Mouse (Mus musculus) frontal cortex, postnatal 25 days (tissue): ENCODE data around the gene Chd8.
"Not testable (repeated sequence)": the region's sequence is repeated elsewhere in the genome, so short reads cannot be mapped to it uniquely, and the experiment has no call there.

ENCODE experiments used
- DNase-seq, 2 experiments: peaks; one replicate each; pipeline ENCODE4 v3.0.0; 2022; ENCODE audit warnings: low spot score in 2 of 2

Chd8 gene

GRCm38 (mm10) chr14:52257484-52258213 lies at the start of gene Chd8:
Gene Chd8 (minus strand): TSS chr14:52257780.
- DNase-seq, result peak; percentile 96 to 98

- DNase-seq, result no peak
Measured at GRCm38 (mm10) chr14:52306100-52306499, 48.5 kb upstream of the Chd8 start.

DNA sequence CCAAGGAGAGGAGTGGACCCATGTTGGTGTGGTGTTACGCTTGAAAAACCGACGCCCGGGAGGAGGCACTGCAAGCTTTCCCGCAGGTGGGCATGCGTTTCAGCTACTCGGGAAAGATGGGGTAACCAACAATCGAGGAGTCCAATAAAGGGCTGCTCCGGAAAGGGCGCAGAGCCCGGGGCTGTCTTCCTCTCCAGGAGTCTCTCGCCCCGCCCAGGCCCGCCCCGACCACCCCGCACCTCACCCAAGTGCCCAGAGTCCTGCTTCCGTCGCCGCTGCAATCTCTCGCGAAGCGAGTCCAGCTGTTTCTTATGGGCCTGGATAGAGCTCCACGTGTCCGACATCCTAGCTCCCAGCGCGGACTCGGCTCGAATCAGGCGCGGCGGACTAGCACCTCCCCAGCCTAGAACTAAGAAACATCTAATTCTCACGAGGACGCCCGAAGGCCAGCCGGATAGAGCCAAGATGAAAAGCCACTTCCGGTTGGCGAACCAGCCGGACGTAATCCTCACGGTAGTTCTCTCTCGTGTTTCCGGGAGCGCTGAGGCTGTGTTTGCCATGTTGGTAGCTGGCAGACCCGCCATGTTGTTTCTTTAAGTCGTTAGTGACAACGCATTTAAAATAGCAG lies 47.2 kb upstream of the Chd8 start, which contains the start of gene Mettl3:
Gene Mettl3, minus strand, starts transcription at position 485 of the 628 bp plus-strand sequence.
- DNase-seq, result peak; percentile 83 to 92

DNA sequence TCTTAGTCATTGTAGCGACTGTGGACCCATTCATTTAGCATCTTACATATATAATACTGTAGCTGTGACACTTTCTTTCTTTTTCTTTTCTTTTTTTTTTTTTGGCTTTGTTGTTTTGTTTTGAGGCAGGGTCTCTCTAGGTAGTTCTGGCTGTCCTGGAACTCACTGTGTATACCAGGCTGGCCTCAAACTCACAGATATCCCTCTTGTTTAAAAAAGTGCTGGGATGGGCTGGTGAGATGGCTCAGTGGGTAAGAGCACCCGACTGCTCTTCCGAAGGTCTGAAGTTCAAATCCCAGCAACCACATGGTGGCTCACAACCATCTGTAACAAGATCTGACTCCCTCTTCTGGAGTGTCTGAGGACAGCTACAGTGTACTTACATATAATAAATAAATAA lies 45.9 kb upstream of the Chd8 start:
- DNase-seq, result not testable (repeated sequence)

DNA sequence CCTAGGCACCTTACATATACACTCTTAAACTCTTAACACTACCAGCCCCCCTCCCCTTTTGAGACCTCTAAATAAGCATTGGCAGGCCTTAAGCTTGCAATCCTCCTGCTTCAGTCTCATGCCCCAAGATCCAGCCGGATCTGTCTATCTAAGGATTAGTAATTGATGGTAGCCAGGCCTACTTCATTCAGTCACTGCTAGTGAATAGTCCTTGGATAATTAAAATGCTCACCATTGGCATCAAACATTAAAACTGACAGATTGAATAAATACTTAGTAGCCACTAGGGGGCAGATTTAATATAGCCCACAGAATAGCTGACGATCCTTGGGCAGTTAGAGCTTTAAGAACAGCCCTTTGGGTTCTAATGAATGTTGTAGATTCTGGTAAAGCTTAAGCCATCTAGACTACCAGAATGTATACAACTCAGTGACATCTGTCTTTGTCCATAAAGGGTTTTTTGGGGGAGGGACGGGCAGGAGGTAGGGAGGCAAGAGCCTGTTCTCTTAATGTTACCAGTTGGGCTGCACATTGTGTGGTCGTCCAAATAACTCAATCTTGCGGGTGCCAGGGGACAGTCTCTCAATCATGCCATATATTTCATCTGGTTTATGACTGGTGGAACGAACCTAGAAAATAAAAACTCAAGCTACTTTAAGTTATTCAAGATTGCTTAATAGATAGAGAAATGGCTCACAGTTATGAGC lies 38.1 kb upstream of the Chd8 start:
- DNase-seq, result no peak

GRCm38 (mm10) chr14:52284191-52284590 lies 26.6 kb upstream of the Chd8 start:
- DNase-seq, result no peak

DNA sequence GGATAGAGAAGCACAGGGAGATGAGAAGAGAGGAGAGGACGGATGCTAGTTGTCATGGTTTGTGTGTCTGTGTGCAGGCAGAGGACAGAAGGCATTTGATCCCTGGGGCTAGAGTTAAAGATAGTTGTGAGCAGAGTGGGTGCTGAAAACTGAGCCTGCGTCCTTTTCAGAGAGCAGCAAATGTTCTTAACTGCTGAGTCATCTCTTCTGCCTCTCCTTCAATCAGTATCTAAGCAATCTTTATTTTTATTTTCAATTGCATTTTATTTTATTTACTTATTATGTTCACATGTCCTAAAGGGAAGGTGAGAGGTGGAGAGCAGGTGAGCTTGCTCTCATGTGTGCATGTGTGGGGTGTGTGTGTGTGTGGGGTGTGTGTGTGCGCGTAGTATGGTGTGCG lies 26.0 kb upstream of the Chd8 start:
- no peak for DNase-seq

- no peak for DNase-seq
Measured at GRCm38 (mm10) chr14:52279747-52280120, 22.2 kb upstream of the Chd8 start.

GRCm38 (mm10) chr14:52278932-52279746 lies 21.6 kb upstream of the Chd8 start, which contains the start of the genes Tox4 and Rab2b:
Gene Tox4 (plus strand): TSS chr14:52279146.
Gene Rab2b (minus strand): TSS chr14:52279545.
- DNase-seq, result peak; percentile 98 to 100

DNA sequence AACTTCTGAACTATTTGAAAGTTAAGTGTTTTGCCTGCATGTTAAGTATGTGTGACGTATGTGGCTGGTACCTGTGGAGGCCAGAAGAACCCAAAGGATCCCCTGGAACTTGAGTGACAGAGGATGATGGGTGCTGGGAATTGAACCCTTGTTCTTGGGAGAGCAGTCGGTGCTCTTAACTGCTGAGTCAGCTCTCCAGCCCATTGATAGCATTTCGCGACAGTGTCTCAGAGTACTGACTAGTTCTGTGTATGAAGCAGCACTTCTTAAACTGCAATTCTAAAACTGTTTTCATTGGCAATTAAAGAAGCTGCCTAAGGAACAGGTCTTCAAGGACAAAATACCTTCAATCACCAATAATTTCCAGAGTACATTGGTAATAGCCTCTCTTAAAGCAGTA lies 19.6 kb upstream of the Chd8 start:
- DNase-seq, result no peak

DNA sequence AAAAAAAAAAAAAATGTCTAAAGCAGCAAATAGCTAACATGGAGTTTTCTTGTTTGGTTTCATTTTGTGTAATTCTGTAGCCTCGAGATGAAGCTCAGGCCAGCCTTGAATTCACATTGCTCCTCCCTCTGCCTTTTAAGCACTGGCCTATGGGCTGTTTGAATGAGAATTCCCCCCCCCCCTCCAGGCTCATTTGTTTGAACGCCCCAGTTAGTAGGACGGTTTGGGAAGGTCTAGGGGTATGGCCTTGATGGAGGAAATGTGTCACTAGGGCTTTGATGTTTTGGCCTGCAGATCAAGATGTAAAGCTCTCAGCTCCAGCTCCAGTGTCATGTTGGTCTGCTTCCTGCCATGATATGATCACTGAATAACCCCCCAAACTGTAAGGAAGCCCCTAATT lies 15.2 kb upstream of the Chd8 start:
- no peak for DNase-seq

- no peak for DNase-seq
Measured at GRCm38 (mm10) chr14:52256311-52257175, 1.0 kb downstream of the Chd8 start.

DNA sequence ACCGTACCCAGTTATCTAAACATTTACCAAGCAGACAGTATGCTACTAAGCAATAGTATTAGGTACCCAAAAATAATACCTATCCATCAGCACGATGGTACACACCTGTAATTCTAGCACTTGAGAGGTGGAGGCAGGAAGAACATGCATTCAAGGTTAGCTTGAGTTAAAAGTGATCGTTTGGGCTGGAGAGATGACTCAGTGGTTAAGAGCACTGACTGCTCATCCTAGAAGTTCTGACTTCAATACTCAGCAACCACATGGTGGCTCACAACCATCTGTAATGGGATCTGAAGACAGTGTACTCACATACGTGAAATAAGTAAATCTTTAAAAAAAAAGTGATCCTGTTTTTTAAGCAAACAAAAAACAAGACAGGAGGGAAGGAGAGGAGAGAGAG lies 11.5 kb downstream of the Chd8 start:
- no peak for DNase-seq

DNA sequence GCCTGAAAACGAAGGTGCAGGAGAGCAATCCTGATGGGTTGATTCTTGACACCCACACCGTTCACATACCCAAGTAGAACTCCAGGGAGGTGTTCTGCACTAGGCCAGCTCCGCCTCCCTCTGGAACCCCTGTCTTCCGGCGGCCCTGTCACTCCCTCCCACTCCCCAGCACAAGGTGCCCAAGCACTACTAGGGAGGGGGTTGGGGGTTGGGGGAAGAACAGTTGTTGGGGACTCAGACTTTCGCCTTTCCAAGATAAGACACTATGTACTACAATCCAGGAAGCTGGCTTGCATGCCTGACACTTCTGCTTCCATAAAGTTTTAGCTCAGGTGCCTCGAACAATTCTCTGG lies 12.9 kb downstream of the Chd8 start:
- no peak for DNase-seq

- DNase-seq, result peak; percentile 98 to 99
Measured at GRCm38 (mm10) chr14:52244041-52244689, 13.4 kb downstream of the Chd8 start.

DNA sequence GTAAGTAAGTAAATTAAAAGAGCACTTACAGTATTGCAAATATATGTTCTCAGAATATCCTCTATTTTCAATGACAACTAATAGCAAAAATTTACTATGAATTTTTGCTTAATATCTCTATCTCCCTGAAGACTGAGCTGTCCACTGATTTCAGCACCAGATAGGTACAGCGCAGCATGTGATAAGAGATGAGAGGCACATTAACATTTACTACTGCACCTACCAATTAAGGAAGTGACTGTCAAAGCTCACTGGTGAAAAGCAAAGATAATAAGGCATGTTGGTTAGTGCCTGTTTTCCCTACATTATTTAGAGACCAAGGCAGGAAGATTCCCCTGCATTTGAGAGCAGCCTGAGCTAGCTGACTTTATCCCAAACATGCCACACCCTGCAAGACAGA lies 21.4 kb downstream of the Chd8 start:
- no peak for DNase-seq

- DNase-seq, result no peak
Measured at GRCm38 (mm10) chr14:52235165-52235564, 22.4 kb downstream of the Chd8 start.

- DNase-seq, result no peak
Measured at GRCm38 (mm10) chr14:52232249-52232648, 25.3 kb downstream of the Chd8 start.

- no peak for DNase-seq
Measured at GRCm38 (mm10) chr14:52225972-52226371, 31.6 kb downstream of the Chd8 start.

DNA sequence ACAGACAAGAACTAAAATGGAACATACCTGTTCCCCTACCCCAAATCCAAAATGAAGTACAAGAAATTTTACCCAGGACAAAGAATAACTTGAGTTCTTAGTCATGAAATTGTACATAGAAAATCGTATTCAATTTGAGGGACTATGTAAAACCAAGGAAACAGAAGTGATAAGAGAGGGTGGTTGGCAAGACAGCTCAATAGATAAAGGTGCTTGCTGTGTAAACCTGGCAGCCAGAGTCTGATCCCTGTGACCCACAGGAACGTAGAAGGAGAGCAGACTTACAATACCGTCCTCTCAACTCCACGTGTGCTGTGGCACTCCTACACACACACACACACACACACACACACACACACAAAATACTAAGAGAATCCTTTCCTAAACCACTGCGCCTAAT lies 40.3 kb downstream of the Chd8 start:
- no peak for DNase-seq
